Mouse (Mus musculus) brain, embryonic 18.5 days (tissue): Measurements from ENCODE around the gene Large1.
"Not testable (repeated sequence)": the region's sequence is repeated elsewhere in the genome, so short reads cannot be mapped to it uniquely, and the experiment has no call there.

Experiments
- DNase-seq: peaks from one replicate; pipeline ENCODE4 v3.0.0-alpha.2; 2012; ENCODE audit warnings: low read depth, low spot score

The Large1 gene

GRCm38 (mm10) chr8:73295531-73295930 lies 57.8 kb downstream of the Large1 start:
- DNase-seq: no peak

DNA sequence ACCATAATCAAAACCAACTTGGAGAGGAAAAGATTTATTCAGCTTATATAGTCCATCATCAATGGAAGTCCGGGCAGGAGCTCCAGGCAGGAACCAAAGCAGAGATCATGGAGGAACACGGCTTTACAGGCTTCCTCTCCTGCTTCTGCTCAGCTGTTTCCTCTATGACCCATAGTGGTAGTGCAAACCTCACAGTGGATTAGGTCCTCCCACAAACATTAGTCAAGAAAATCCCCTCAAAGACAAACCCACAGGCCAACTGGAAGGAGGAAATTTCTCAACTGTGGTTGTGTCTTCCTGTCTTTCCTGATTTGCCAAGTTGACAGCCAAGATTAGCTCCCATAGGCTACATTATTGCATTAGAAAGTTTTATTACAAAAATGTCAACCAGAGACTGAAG lies 59.7 kb downstream of the Large1 start:
- DNase-seq: no peak

GRCm38 (mm10) chr8:73291630-73292029 lies 61.7 kb downstream of the Large1 start:
- DNase-seq: no peak

DNA sequence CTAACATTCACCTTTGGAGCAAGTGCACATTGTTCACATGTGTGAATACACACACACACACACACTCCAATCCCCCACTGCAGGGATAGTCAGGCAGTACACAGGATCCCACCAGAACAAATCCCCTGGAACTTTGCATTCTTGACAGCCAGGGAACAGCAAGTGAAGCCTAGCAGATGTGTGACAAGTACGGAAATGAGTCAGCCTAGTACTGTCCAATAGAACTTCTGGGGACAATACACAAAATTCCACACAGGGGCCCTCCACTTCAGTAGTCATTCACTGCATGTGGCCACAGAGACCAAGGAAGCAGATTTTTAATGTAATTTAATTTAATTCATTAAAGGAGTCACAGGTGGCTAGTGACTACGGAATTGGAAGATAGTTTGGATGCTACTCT lies 62.7 kb downstream of the Large1 start:
- no peak for DNase-seq

- DNase-seq: no peak
Observed at GRCm38 (mm10) chr8:73289831-73290230, 63.5 kb downstream of the Large1 start.

GRCm38 (mm10) chr8:73281996-73282395 lies 71.3 kb downstream of the Large1 start:
- DNase-seq: no peak

- no peak for DNase-seq
Observed at GRCm38 (mm10) chr8:73276015-73276414, 77.3 kb downstream of the Large1 start.

- not testable (repeated sequence) for DNase-seq
Observed at GRCm38 (mm10) chr8:73275445-73275844, 77.9 kb downstream of the Large1 start.

GRCm38 (mm10) chr8:73273150-73273549 lies 80.2 kb downstream of the Large1 start:
- DNase-seq: no peak

GRCm38 (mm10) chr8:73270991-73271390 lies 82.3 kb downstream of the Large1 start:
- no peak for DNase-seq

DNA sequence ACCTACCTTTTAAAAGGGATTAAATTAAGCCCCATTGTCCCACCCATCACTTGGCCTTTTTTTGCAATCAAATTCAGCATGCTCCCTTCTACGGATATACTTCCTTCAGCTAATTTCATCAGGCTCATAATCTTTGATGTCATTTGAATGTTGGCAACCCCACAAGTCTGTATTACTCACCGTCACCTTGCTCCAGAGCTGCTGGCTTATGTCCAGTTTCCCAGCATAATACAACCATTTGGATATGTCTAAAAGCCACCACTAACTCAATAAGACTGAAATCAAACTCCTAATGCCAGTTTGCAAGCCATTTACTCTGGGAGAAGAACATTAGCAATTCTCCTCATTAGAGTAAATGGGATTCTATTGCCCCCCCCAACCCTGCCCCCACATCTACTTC lies 95.4 kb downstream of the Large1 start:
- DNase-seq: no peak

GRCm38 (mm10) chr8:73244186-73244585 lies 109.2 kb downstream of the Large1 start:
- no peak for DNase-seq

DNA sequence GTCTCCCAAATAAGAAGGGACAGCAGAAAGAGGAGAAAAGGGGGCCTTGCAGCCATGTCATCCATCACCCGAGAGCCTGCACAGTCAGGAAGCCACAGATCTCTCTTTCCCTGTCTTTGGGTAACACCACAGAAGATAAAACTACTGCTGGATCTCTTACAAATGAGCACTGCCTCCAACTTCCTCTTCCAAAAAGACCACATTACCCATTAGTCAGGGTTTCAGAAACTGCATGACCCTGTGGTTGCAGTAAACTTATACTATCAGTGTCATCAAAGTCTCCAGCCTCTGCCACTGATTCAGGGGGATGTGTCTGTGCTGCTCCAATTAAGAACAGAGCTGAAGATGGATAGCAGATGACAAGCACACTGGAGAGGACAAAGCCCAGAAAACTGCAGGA lies 111.3 kb downstream of the Large1 start:
- no peak for DNase-seq

- no peak for DNase-seq
Observed at GRCm38 (mm10) chr8:73234209-73234608, 119.1 kb downstream of the Large1 start.

DNA sequence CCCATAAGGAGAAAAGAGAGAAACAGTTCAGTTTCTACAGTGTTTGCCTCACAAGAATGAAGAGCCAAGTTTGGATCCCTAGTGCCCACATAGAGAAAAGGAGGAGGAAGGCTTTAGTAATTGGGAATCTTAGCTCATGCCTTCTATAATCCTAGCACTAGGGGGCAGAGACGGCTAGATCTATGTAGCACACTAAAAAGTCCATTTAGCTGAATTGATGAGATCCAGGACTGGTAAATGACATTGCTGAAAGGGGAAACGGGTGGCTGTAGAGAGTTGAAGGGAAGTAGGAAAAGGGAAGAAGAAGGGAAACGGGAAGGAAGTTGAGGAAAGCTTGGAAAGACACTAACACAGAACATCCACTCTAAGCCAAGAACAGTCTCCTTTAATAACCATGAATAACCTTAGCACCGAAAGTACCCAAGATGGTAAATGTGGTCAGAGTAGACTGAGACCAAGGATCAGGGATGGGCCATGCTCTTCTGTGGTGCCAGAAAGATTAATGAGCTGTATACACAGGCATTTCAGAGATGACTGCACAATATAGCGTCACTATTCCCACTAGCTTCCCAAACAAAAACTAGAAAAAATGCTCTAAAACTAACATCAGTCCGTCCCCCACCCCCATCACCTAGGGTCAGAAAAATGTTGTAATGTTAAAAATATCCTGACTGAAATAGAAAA lies 119.8 kb downstream of the Large1 start:
- DNase-seq: no peak

GRCm38 (mm10) chr8:73226841-73227240 lies 126.5 kb downstream of the Large1 start:
- DNase-seq: no peak

DNA sequence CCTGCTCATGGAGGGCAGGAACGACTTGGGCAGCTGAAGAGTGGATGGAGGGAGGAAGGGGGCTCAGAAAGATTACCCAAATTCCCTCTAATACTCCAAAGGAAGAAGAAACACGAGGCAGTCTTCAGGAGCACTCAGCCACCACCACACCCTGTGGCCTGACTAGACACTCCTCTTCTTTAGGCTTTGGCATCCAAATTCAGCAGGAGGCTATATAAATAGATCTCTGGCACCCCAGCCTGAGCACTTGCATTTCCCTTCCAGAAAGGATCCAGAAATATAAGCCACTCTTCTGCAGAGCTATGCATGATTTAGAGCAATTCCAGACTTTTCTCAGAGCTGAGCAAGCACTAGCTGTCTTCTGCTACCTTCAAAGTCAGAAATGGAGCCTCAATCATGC lies 127.7 kb downstream of the Large1 start:
- no peak for DNase-seq

DNA sequence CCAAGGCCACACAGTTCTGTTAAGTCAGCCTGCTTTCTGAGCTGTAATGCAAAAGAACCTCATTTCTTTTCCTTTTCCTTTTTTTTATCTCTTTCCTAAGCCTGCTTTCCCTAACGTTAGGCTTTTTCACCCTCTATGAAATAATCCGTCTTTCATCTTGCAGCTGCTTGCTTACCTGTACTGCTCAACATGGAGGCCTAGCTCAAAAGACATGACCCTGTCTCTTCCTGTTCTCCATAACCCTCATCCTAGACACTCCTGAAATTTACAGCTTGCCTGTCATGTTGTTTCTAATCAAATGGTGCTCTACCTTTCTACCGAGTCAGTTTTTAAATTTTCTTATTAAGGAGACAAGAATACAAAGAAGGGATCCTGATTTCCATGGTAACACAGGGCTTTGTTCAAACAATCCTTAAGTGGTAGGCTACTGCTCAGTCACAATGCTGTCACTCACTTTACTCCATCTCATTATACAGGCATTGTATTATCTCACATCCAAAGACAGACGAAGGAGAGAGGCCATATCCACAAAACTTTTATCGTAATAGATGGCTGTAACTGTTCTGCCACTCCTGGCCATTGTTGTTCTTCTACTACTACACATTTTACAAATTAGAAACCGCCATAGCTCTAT lies 134.0 kb downstream of the Large1 start:
- no peak for DNase-seq

DNA sequence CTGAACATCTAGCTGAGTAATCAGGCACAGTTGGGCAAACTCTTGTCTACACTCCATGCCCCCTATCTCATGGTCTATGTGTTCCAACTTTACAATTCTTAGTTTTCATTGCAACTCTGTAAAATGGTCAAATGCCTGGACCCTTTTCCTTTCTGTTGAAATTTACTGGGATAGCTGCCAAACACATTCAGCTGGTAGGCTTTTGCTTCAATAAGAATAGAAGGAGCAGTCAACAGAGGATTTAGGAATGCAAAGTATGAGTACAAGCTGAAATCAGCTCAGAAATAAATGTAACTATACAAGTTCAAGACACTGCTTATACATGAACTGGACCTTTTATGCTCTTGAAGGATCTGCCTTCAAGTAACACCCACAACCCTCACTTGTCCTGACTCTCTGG lies 146.5 kb downstream of the Large1 start:
- no peak for DNase-seq

GRCm38 (mm10) chr8:73201854-73202253 lies 151.5 kb downstream of the Large1 start:
- DNase-seq: no peak

GRCm38 (mm10) chr8:73197714-73198113 lies 155.6 kb downstream of the Large1 start:
- no peak for DNase-seq

DNA sequence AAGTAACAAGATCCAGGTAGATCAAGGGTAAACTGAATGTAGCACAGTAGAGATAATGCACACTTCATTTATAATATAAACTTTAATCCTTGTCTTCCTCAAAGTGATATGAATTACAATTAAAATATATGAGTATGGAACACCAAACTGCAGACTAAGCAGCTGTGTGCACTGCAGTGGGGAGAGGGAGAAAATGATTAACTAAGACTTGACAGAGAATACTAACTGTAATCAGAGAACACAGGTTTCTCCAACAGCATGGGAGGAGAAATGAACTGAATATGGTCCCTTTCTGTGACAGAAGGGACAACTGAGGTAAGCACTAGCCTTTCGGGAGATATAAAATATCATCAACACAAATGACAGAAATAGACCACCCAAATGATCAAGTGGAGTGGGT lies 164.7 kb downstream of the Large1 start:
- DNase-seq: no peak

GRCm38 (mm10) chr8:73187381-73187780 lies 166.0 kb downstream of the Large1 start:
- no peak for DNase-seq

- no peak for DNase-seq
Observed at GRCm38 (mm10) chr8:73178434-73178833, 174.9 kb downstream of the Large1 start.
